Mouse (Mus musculus) lung, embryonic 14.5 days (tissue): ENCODE measurements around the gene Fto. TPM values are rescaled to one million over a fixed set of nuclear protein-coding genes. Genes with fewer than 3 reads are reported as not detected.

Experiments used
- ATAC-seq: fragments of 200-750 bp; cut with Nextera tagmentation; 2 replicates; pipeline ENCODE4 v1.8.0; 2017; ENCODE audit warnings: mild to moderate bottlenecking, moderate TSS enrichment, moderate library complexity; ENCODE audit not compliant: insufficient read depth
- DNase-seq: peaks from one replicate; pipeline ENCODE4 v3.0.0-alpha.2; 2015
- H3K27ac ChIP-seq: fragments of 300-500 bp; sonication (generic); 2 replicates; pipeline ENCODE4 v1.5.1; 2014; ENCODE audit warnings: low read depth, mild to moderate bottlenecking, moderate library complexity
- H3K27me3 ChIP-seq: fragments of 300-500 bp; sonication (generic); 2 replicates; pipeline ENCODE4 v1.6.1; 2014; ENCODE audit warnings: low read length, control low read depth; ENCODE audit not compliant: insufficient read depth
- H3K36me3 ChIP-seq: fragments of 300-500 bp; sonication (generic); 2 replicates; pipeline ENCODE4 v1.6.1; 2014; ENCODE audit warnings: control low read depth; ENCODE audit not compliant: insufficient read depth
- H3K4me1 ChIP-seq: fragments of 300-500 bp; sonication (generic); 2 replicates; pipeline ENCODE4 v1.6.1; 2014; ENCODE audit warnings: antibody characterized with exemption, control low read depth; ENCODE audit not compliant: insufficient read depth
- H3K4me2 ChIP-seq: fragments of 300-500 bp; sonication (generic); 2 replicates; pipeline ENCODE4 v1.6.1; 2014; ENCODE audit warnings: mild to moderate bottlenecking
- H3K4me3 ChIP-seq: fragments of 300-500 bp; sonication (generic); 2 replicates; pipeline ENCODE4 v1.5.1; 2014; ENCODE audit warnings: low read depth, low read length
- H3K9ac ChIP-seq: fragments of 300-500 bp; sonication (generic); 2 replicates; pipeline ENCODE4 v1.6.1; 2014
- H3K9me3 ChIP-seq: fragments of 300-500 bp; sonication (generic); 2 replicates; pipeline ENCODE4 v1.6.1; 2016; ENCODE audit warnings: low read depth, low read length, control low read depth
- CTCF ChIP-seq: IDR thresholded peaks from 2 replicates; pipeline ENCODE4 v1.5.1; 2016; ENCODE audit warnings: antibody characterized with exemption, low read depth
- WGBS: fragments of 180-500 bp; shearing (Covaris S2); extraction: QIAGEN DNeasy Blood & Tissue Kit; methylation state at CpG from one replicate; pipeline ENCODE4 v1.1.7; 2014; 5-methylcytosine and 5-hydroxymethylcytosine counted together
- polyA plus RNA-seq: library from polyadenylated mRNA; unstranded; fragments of >200 nt; fragmentation: Nextera tagmentation; extraction: Ambion mirVana; gene quantifications from 2 replicates; pipeline ENCODE4 v1.2.1, GENCODE M21; 2014

Fto gene
- polyA plus RNA-seq, 1 experiment from 2014 or later, result 104 TPM

DNA sequence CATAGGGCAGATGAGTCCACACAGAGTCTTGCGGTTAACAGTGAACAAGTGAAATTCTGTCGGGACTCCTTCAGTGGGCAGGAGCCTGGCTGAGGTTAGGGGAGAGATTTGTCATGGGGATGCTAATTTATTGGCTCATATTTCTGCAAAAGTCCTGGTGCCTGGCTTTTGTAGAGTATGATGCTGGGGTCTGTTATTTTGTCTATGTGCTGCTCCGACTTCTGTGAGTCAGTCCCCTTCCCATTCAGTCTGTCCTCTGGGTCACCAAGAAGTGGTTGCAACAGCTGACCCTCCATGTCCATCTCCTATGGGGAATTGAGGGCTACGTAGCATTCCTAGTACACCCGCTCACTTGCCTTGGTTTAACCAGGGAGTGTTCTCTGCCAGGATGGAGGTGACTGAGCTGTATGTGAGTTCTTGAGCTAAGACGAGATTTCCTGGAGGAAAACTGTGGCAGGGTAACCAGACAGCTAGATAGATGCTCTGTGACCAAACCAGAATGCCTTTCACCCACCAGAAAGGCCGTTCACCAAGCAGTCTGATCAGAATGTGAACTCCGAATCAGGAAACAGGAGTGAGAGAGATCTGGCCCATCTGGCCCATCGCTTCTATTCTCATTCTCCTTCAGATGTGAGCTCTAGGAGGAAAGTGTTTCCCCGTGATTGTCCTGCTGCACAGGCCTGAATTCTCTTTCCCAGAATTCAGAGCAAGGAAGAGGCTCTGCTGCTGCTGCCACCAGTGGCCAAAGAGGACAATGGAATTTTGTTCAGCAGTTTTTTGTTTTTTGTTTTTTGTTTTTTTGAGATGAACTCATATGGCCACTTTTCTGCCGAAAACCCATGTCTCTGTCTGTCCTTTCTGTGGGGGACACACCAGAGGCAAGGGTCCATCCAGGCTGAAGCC is 302.7 kb downstream of the Fto start:
- no peak overlapping the region for H3K27ac ChIP-seq
- H3K9me3 ChIP-seq, result no peaks in the 10 kb centered on the region
- H3K4me2 ChIP-seq, result no peak overlapping the region
- H3K4me3 ChIP-seq, result no peak overlapping the region
- ATAC-seq, result no peak
- H3K27me3 ChIP-seq, result no peaks in the 10 kb centered on the region
- no peak overlapping the region for H3K9ac ChIP-seq
- TF ChIP-seq CTCF, result no peak; the same call in 1 of the 2 replicates
- DNase-seq, result peak; percentile 37
- H3K36me3 ChIP-seq, result no peaks in the 10 kb centered on the region
- peaks cover 10% of the 10 kb centered on the region for H3K4me1 ChIP-seq
- WGBS, result 71% methylated on average over 11 of the region's 11 CpGs

DNA sequence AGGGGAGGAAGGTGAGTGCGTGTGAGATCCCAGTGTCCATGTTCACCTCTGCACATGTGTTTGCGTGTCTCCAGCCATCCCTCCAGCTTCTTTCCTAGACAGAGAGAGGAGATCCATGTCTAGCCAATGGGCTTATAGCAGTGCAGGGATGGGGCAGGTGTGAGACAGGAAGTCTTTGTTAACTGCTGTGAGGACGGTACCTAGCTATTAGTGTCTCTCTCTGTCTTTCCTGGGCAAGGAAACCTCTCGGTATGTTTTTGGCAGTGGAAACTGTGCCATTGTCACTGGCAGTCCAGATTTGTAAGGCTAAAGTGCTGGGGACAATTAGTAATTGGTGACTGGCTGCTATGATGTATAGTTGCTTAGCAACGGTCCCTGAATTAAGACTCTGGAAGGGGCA is 304.4 kb downstream of the Fto start:
- TF ChIP-seq CTCF, result no peak
- no peak overlapping the region for H3K4me2 ChIP-seq
- no peaks in the 10 kb centered on the region for H3K9me3 ChIP-seq
- ATAC-seq, result no peak
- no peak for DNase-seq
- H3K9ac ChIP-seq, result no peak overlapping the region
- H3K36me3 ChIP-seq, result no peaks in the 10 kb centered on the region
- H3K27ac ChIP-seq, result no peak overlapping the region
- peaks cover 9% of the 10 kb centered on the region for H3K4me1 ChIP-seq
- H3K27me3 ChIP-seq, result peaks cover 7% of the 10 kb centered on the region
- no peak overlapping the region for H3K4me3 ChIP-seq
- WGBS, result 65% methylated on average over 5 of the region's 5 CpGs

GRCm38 (mm10) chr8:91622757-91623156 is 309.4 kb downstream of the Fto start:
- no peak overlapping the region for H3K4me2 ChIP-seq
- H3K9me3 ChIP-seq, result no peaks in the 10 kb centered on the region
- H3K36me3 ChIP-seq, result no peaks in the 10 kb centered on the region
- H3K9ac ChIP-seq, result no peak overlapping the region
- WGBS, result 32% methylated on average over 12 of the region's 12 CpGs
- TF ChIP-seq CTCF, result no peak
- DNase-seq (peak; percentile 31), ATAC-seq (no peak)
- no peak overlapping the region for H3K27ac ChIP-seq
- H3K4me1 ChIP-seq, result peaks cover 7% of the 10 kb centered on the region; the same call in 1 of the 2 replicates
- H3K27me3 ChIP-seq, result peaks cover 7% of the 10 kb centered on the region
- no peak overlapping the region for H3K4me3 ChIP-seq

DNA sequence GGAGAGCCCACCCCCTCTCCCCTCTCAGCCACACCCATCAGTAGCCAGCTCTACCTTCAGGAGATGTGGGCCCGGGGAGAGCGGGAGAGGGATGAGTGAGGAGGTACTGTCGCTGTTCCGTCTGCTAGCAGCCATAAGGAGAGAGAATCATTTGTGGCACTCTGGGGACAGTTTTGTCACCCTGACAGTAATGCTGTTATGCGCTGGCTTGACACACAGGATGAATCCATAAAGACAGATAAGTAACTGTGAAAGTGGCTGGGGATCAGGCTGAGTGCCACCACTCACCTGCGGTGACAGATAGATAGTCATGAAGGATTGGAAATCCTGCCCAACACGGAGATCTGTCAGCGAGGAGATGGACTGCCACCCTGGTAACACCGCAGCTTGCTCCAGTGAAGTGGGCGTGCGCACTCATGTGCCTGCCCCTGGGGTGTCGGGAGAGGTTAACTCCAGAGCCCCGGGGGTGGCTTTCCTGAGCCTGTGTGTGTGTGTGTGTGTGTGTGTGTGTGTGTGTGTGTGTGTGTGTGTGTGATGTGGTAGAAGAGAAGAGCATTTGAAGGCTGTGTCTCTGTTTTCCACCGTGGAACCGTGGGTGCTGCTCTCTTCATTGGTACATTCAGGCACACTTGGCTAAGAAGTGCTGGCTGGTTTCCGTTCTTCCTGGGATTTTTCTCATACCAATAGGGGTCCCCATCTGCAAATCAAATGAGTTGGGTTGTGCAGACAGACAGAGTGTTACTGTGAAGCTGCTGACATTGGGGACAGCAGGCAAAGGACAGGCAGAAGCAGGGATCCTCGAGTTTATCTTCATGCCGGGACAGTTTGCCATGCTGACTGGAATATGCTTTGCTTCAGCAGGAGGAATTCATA is 312.6 kb downstream of the Fto start:
- Histone ChIP-seq H3K36me3 (no peaks in the 10 kb centered on the region), H3K9me3 (no peaks in the 10 kb centered on the region), H3K4me2 (no peak overlapping the region), H3K4me3 (no peak overlapping the region), H3K9ac (no peak overlapping the region), H3K27me3 (peaks cover 7% of the 10 kb centered on the region), H3K4me1 (peaks cover 13% of the 10 kb centered on the region), H3K27ac (no peak overlapping the region)
- 29% methylated on average over 18 of the region's 18 CpGs for WGBS
- DNase-seq (no peak), ATAC-seq (no peak)
- peak; percentile 26 for TF ChIP-seq CTCF

DNA sequence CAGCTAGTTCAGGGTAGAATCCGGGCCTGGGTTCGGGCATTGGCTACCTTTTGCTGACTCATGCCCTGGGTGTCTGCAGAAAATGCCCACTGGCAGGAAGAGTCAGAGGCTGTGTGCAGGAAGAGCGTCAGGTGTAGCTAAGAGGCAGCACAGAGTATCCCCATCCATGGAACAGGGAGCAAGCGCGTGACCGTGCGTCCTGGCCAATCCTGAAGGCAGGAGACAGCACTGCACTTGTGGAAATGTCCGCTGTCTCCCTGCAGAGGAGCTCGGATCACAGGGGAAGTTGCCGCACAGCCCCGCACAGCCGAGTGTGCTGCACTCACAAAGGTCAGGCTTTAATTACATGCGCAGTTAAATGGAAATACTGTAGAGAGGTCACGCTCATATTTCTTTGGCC is 316.3 kb downstream of the Fto start:
- no peak overlapping the region for H3K27ac ChIP-seq
- ATAC-seq (0 out of 2 replicates have a peak, but pooled peaks have one; percentile 39), DNase-seq (peak; percentile 32)
- no peak overlapping the region for H3K4me3 ChIP-seq
- no peaks in the 10 kb centered on the region; the same call in 1 of the 2 replicates for H3K27me3 ChIP-seq
- WGBS, result 26% methylated on average over 14 of the region's 14 CpGs
- peaks cover 19% of the 10 kb centered on the region for H3K4me1 ChIP-seq
- no peak for TF ChIP-seq CTCF
- no peaks in the 10 kb centered on the region for H3K36me3 ChIP-seq
- H3K4me2 ChIP-seq, result peak overlapping the region; percentile 34
- H3K9me3 ChIP-seq, result no peaks in the 10 kb centered on the region
- H3K9ac ChIP-seq, result no peak overlapping the region

- Histone ChIP-seq H3K27ac (no peak overlapping the region), H3K4me2 (peak overlapping the region; percentile 34), H3K4me1 (peaks cover 18% of the 10 kb centered on the region), H3K9me3 (no peaks in the 10 kb centered on the region), H3K9ac (no peak overlapping the region), H3K27me3 (no peaks in the 10 kb centered on the region), H3K4me3 (no peak overlapping the region), H3K36me3 (no peaks in the 10 kb centered on the region)
- 31% methylated on average over 16 of the region's 16 CpGs for WGBS
- no peak for TF ChIP-seq CTCF
- ATAC-seq (peak; percentile 50; the same call in 1 of the 2 replicates), DNase-seq (peak; percentile 78)
These were observed 317.2 kb downstream of the Fto start for GRCm38 (mm10) chr8:91630320-91631033.
